Comparison of ENCODE assay signal across 8 mouse cellular contexts in genomic region chr10:77969973-77970325, GRCm38 (mm10). TPM values are rescaled to one million over a fixed set of nuclear protein-coding genes. Genes with fewer than 3 reads are reported as not detected.
DNase-seq lines count a peak whose midpoint lies in the region; ATAC-seq and TF ChIP-seq lines count a peak whose summit lies in the region.

No protein-coding gene starts in this region.

- peak overlapping the region; percentile 38 for H3K4me3 ChIP-seq in kidney, embryonic 15.5 days (replicated peaks)
- peak overlapping the region; percentile 37 for H3K4me3 ChIP-seq in embryonic facial prominence, embryonic 13.5 days
- peak overlapping the region; percentile 12; the same call in 1 of the 2 replicates for H3K4me3 ChIP-seq in intestine, postnatal 0 days (ENCODE audit: low read depth, low read length)
- H3K4me3 ChIP-seq in neural tube, embryonic 12.5 days, result peak overlapping the region; percentile 34; the same call in 1 of the 2 replicates

- TF ChIP-seq CTCF in intestine, postnatal 0 days (IDR thresholded peaks at IDR 0.05; ENCODE audit: low read depth), result no peak

- 6% methylated on average over 8 of the region's 8 CpGs for WGBS in kidney, embryonic 15.5 days
- 13% methylated on average over 8 of the region's 8 CpGs for WGBS in embryonic facial prominence, embryonic 13.5 days
- 17% methylated on average over 8 of the region's 8 CpGs for whole genome bisulfite sequencing in intestine, postnatal 0 days
- WGBS in neural tube, embryonic 12.5 days, result 19% methylated on average over 8 of the region's 8 CpGs

- no peak overlapping the region for H3K27ac ChIP-seq in kidney, embryonic 15.5 days
- H3K27ac ChIP-seq in embryonic facial prominence, embryonic 13.5 days, result no peak overlapping the region
- no peak overlapping the region for H3K27ac ChIP-seq in intestine, postnatal 0 days (ENCODE audit: low read depth, low read length)
- H3K27ac ChIP-seq in neural tube, embryonic 12.5 days, result no peak overlapping the region

- H3K4me2 ChIP-seq in kidney, embryonic 15.5 days, result peak overlapping the region; percentile 64
- peak overlapping the region; percentile 70 for H3K4me2 ChIP-seq in embryonic facial prominence, embryonic 13.5 days
- no peak overlapping the region; the same call in 1 of the 2 replicates for H3K4me2 ChIP-seq in intestine, postnatal 0 days (replicated peaks; ENCODE audit: low read depth)
- H3K4me2 ChIP-seq in neural tube, embryonic 12.5 days (replicated peaks), result peak overlapping the region; percentile 75

- 0 out of 2 replicates have a peak overlapping the region, but pooled peaks have one; percentile 11 for H3K9ac ChIP-seq in kidney, embryonic 15.5 days
- H3K9ac ChIP-seq in embryonic facial prominence, embryonic 13.5 days, result peak overlapping the region; percentile 57
- H3K9ac ChIP-seq in intestine, postnatal 0 days (ENCODE audit: low read depth, low read length), result no peak overlapping the region
- H3K9ac ChIP-seq in neural tube, embryonic 12.5 days, result peak overlapping the region; percentile 49; the same call in 1 of the 2 replicates

- no peaks in the 10 kb centered on the region for H3K36me3 ChIP-seq in kidney, embryonic 15.5 days
- no peaks in the 10 kb centered on the region for H3K36me3 ChIP-seq in embryonic facial prominence, embryonic 13.5 days
- H3K36me3 ChIP-seq in intestine, postnatal 0 days (ENCODE audit: control insufficient read depth, insufficient read depth), result no peaks in the 10 kb centered on the region
- H3K36me3 ChIP-seq in neural tube, embryonic 12.5 days, result no peaks in the 10 kb centered on the region

- DNase-seq in kidney, adult 11 months, result no peak
- no peak for DNase-seq in embryo, embryonic 11 days
- no peak for DNase-seq in left cerebral cortex, postnatal 10 days (ENCODE audit: extremely low spot score in 1 of 2, low spot score in 2 of 2)
- DNase-seq in gastrocnemius, postnatal 25 days, result no peak

- no peaks in the 10 kb centered on the region for H3K9me3 ChIP-seq in kidney, embryonic 15.5 days (replicated peaks)
- no peaks in the 10 kb centered on the region for H3K9me3 ChIP-seq in embryonic facial prominence, embryonic 13.5 days
- no peaks in the 10 kb centered on the region for H3K9me3 ChIP-seq in intestine, postnatal 0 days (ENCODE audit: control insufficient read depth)
- H3K9me3 ChIP-seq in neural tube, embryonic 12.5 days, result no peaks in the 10 kb centered on the region

- no peak for ATAC-seq in kidney, embryonic 15.5 days (replicated peaks; ENCODE audit: low FRiP score)
- ATAC-seq in embryonic facial prominence, embryonic 13.5 days (ENCODE audit: insufficient number of reproducible peaks, insufficient read depth, low FRiP score, low TSS enrichment, low read depth), result no peak
- ATAC-seq in intestine, postnatal 0 days, result no peak
- 0 out of 2 replicates have a peak, but pooled peaks have one; percentile 10 for ATAC-seq in neural tube, embryonic 12.5 days (ENCODE audit: low FRiP score, low read depth)

- intact Hi-C loops in left cerebral cortex, postnatal 10 days (cut with DNase I), result loop anchor here (10.0 kb wide), 1 partner anchor 345 kb away; the partner anchor contains the start of gene Ube2g2

- H3K4me1 ChIP-seq in kidney, embryonic 15.5 days, result peaks cover 8% of the 10 kb centered on the region
- H3K4me1 ChIP-seq in embryonic facial prominence, embryonic 13.5 days, result 0 out of 2 replicates have a peak, but pooled peaks cover 11% of the 10 kb centered on the region
- no peaks in the 10 kb centered on the region for H3K4me1 ChIP-seq in intestine, postnatal 0 days (replicated peaks; ENCODE audit: control insufficient read depth, insufficient read depth, low read length)
- H3K4me1 ChIP-seq in neural tube, embryonic 12.5 days, result peaks cover 10% of the 10 kb centered on the region

- H3K27me3 ChIP-seq in kidney, embryonic 15.5 days, result peaks cover 33% of the 10 kb centered on the region
- H3K27me3 ChIP-seq in embryonic facial prominence, embryonic 13.5 days, result peaks cover 31% of the 10 kb centered on the region
- H3K27me3 ChIP-seq in intestine, postnatal 0 days (replicated peaks; ENCODE audit: control insufficient read depth, insufficient read depth, low read length), result peaks cover 16% of the 10 kb centered on the region
- H3K27me3 ChIP-seq in neural tube, embryonic 12.5 days (replicated peaks), result peaks cover 30% of the 10 kb centered on the region

RNA-seq across cellular contexts. Expression of gene Trpm2, which starts 0.4 kb away (rescaled TPM):
- polyA plus RNA-seq in kidney, embryonic 15.5 days (2015; fragmentation: Nextera tagmentation; extraction: Ambion mirVana), result 0.32 and 0.97 TPM in 2 replicates
- polyA plus RNA-seq in embryonic facial prominence, embryonic 13.5 days (2015; fragmentation: Nextera tagmentation; extraction: Ambion mirVana), result 0.21 and 0.44 TPM in 2 replicates
- 0.66 and 1.1 TPM in 2 replicates for polyA plus RNA-seq in intestine, postnatal 0 days (2015; fragmentation: Nextera tagmentation; extraction: Ambion mirVana)
- 2.2 and 3.0 TPM in 2 replicates for polyA plus RNA-seq in neural tube, embryonic 12.5 days (2016; fragmentation: Nextera tagmentation; extraction: Ambion mirVana)
- total RNA-seq in left cerebral cortex, postnatal 10 days (2021), result 10 to 100 TPM; 27.4 to 29.6 TPM
- total RNA-seq in gastrocnemius, postnatal 25 days (2021), result under 1 TPM; 0.26 to 0.83 TPM

RNA-seq across cellular contexts. Expression of gene 1810043G02Rik, which starts 8.4 kb away (rescaled TPM):
- polyA plus RNA-seq in kidney, embryonic 15.5 days (2015; fragmentation: Nextera tagmentation; extraction: Ambion mirVana), result 29.5 and 32.1 TPM in 2 replicates
- polyA plus RNA-seq in embryonic facial prominence, embryonic 13.5 days (2015; fragmentation: Nextera tagmentation; extraction: Ambion mirVana), result 28.6 and 31.7 TPM in 2 replicates
- polyA plus RNA-seq in intestine, postnatal 0 days (2015; fragmentation: Nextera tagmentation; extraction: Ambion mirVana), result 8.5 and 8.6 TPM in 2 replicates
- 35.4 and 35.8 TPM in 2 replicates for polyA plus RNA-seq in neural tube, embryonic 12.5 days (2016; fragmentation: Nextera tagmentation; extraction: Ambion mirVana)
- 10 to 100 TPM; 31.9 to 37.4 TPM for total RNA-seq in left cerebral cortex, postnatal 10 days (2021)
- 1 to 10 TPM; 4.0 to 4.7 TPM for total RNA-seq in gastrocnemius, postnatal 25 days (2021)

RNA-seq across cellular contexts. Expression of gene Pfkl, which starts 39.9 kb away (rescaled TPM):
- polyA plus RNA-seq in kidney, embryonic 15.5 days (2015; fragmentation: Nextera tagmentation; extraction: Ambion mirVana), result 149 and 164 TPM in 2 replicates
- 140 and 145 TPM in 2 replicates for polyA plus RNA-seq in embryonic facial prominence, embryonic 13.5 days (2015; fragmentation: Nextera tagmentation; extraction: Ambion mirVana)
- polyA plus RNA-seq in intestine, postnatal 0 days (2015; fragmentation: Nextera tagmentation; extraction: Ambion mirVana), result 42.3 and 51.1 TPM in 2 replicates
- 113 and 115 TPM in 2 replicates for polyA plus RNA-seq in neural tube, embryonic 12.5 days (2016; fragmentation: Nextera tagmentation; extraction: Ambion mirVana)
- 10 to 100 TPM; 82.7 to 90.8 TPM for total RNA-seq in left cerebral cortex, postnatal 10 days (2021)
- total RNA-seq in gastrocnemius, postnatal 25 days (2021), result 1 to 10 TPM; 5.2 to 7.7 TPM
